Mouse (Mus musculus) thymus, adult 2 months (tissue): Measurements from ENCODE around the gene Col6a3.

ENCODE experiments used
- CTCF ChIP-seq: fragments of 200-500 bp; IDR thresholded peaks from 2 replicates; pipeline ENCODE4 v1.5.1; 2012; ENCODE audit warnings: mild to moderate bottlenecking, control low read depth, low read length, moderate library complexity, borderline replicate concordance; ENCODE audit not compliant: control insufficient read depth, poor library complexity, insufficient read depth; ENCODE audit errors: extremely low read depth
- POLR2A ChIP-seq: fragments of 200-500 bp; IDR thresholded peaks from 2 replicates; pipeline ENCODE4 v1.6.1; 2012; ENCODE audit warnings: mild to moderate bottlenecking, low read length, control low read depth, moderate library complexity; ENCODE audit not compliant: control insufficient read depth, poor library complexity, insufficient read depth; ENCODE audit errors: extremely low read depth

GRCm38 (mm10) chr1:90836178-90836740 is 7.5 kb downstream of the Col6a3 start:
- TF ChIP-seq CTCF (no peak), POLR2A (no peak)
